Mouse (Mus musculus) layer of hippocampus, adult 8-10 months (tissue): ENCODE measurements around the gene AY074887. TPM values are rescaled to one million over a fixed set of nuclear protein-coding genes. Genes with fewer than 3 reads are reported as not detected.
A peak's percentile ranks its signal among the peaks of the same experiment; 100 is the strongest.
"Not testable (repeated sequence)": the region's sequence is repeated elsewhere in the genome, so short reads cannot be mapped to it uniquely, and the experiment has no call there.

Source experiments
- DNase-seq, 2 experiments: peaks; one replicate each; pipeline ENCODE4 v3.0.0; 2022; ENCODE audit warnings: low spot score in 2 of 2
- total RNA-seq, 4 experiments: library from RNA; stranded (reverse); gene quantifications; 2 replicates each; pipeline ENCODE4 v1.2.4; 2022

The AY074887 gene
- under 1 TPM in 1 of 4 experiments, not detected in 3; 0.52 TPM for total RNA-seq

- DNase-seq = peak; percentile 77 to 80
These were observed at the start of gene AY074887, which contains the start of gene Psma4 for GRCm38 (mm10) chr9:54950575-54951321. Gene AY074887 (minus strand): TSS chr9:54950998. Gene Psma4 (plus strand): TSS chr9:54950790.

- no peak for DNase-seq
These were observed 44.8 kb upstream of the AY074887 start for GRCm38 (mm10) chr9:54995645-54996044.

GRCm38 (mm10) chr9:54994381-54994780 lies 43.6 kb upstream of the AY074887 start:
- DNase-seq = no peak

GRCm38 (mm10) chr9:54990362-54990761 lies 39.6 kb upstream of the AY074887 start:
- DNase-seq = no peak

- DNase-seq = no peak
These were observed 31.6 kb upstream of the AY074887 start for GRCm38 (mm10) chr9:54982401-54982800.

GRCm38 (mm10) chr9:54981291-54982191 lies 30.7 kb upstream of the AY074887 start:
- no peak for DNase-seq

- no peak for DNase-seq
These were observed 29.9 kb upstream of the AY074887 start, which contains the start of gene Chrna5 for GRCm38 (mm10) chr9:54980674-54981073. Gene Chrna5 (plus strand): TSS chr9:54980880.

- DNase-seq = no peak
These were observed 19.3 kb upstream of the AY074887 start for GRCm38 (mm10) chr9:54969972-54970637.

- DNase-seq = no peak
These were observed 12.9 kb upstream of the AY074887 start for GRCm38 (mm10) chr9:54963669-54964068.

GRCm38 (mm10) chr9:54961059-54961458 lies 10.3 kb upstream of the AY074887 start:
- DNase-seq = no peak

- DNase-seq = not testable (repeated sequence)
These were observed 636 bp downstream of the AY074887 start for GRCm38 (mm10) chr9:54950162-54950561.

GRCm38 (mm10) chr9:54949465-54949864 lies 1.3 kb downstream of the AY074887 start:
- DNase-seq = no peak

- DNase-seq = peak; percentile 19 to 29
These were observed 4.5 kb downstream of the AY074887 start for GRCm38 (mm10) chr9:54946256-54946655.

GRCm38 (mm10) chr9:54944467-54944866 lies 6.3 kb downstream of the AY074887 start:
- no peak for DNase-seq

GRCm38 (mm10) chr9:54942071-54942470 lies 8.7 kb downstream of the AY074887 start:
- no peak for DNase-seq

- no peak for DNase-seq
These were observed 18.4 kb downstream of the AY074887 start for GRCm38 (mm10) chr9:54932379-54932778.

- no peak for DNase-seq
These were observed 19.0 kb downstream of the AY074887 start for GRCm38 (mm10) chr9:54931765-54932164.

- DNase-seq = no peak
These were observed 20.1 kb downstream of the AY074887 start for GRCm38 (mm10) chr9:54930741-54931140.

- DNase-seq = no peak
These were observed 30.9 kb downstream of the AY074887 start for GRCm38 (mm10) chr9:54919946-54920345.

GRCm38 (mm10) chr9:54918781-54919180 lies 32.0 kb downstream of the AY074887 start:
- DNase-seq = no peak

GRCm38 (mm10) chr9:54918191-54918590 lies 32.6 kb downstream of the AY074887 start:
- no peak for DNase-seq
